Mouse (Mus musculus): ENCODE measurements around the gene Trmt112. TPM values are rescaled to one million over a fixed set of nuclear protein-coding genes. Genes with fewer than 3 reads are reported as not detected.
A peak's percentile ranks its signal among the peaks of the same experiment; 100 is the strongest.

The Trmt112 gene
- polyA plus RNA-seq, 1 experiment from 2014 or later: 123 TPM

DNA sequence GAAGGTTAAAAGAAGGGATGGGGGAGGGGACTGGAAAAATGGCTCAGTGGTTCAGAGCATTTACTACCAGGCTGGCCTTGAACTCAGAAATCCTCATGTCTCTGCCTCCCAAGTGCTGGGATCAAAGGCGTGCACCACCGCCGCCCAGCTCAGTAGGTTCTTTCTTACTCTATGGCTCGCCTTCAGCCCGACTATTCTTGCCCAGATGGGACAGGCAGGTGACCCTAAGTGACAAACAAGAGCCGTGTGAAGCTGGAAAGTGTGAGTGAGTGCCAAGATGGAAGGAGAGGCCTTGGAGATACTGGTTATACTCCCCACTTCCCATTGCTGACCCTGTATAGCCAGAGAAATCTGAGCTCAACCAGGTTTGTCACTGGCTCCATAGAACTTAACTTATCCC, 34.2 kb downstream of the Trmt112 start:
- no peak overlapping the region for H3K9ac ChIP-seq
- peaks cover 30% of the 10 kb centered on the region for H3K4me1 ChIP-seq
- no peaks in the 10 kb centered on the region for H3K27me3 ChIP-seq (replicated peaks)
- ATAC-seq (ENCODE audit: low FRiP score, low read depth): no peak
- no peaks in the 10 kb centered on the region for H3K9me3 ChIP-seq
- no peak overlapping the region for H3K27ac ChIP-seq
- no peak overlapping the region for H3K4me2 ChIP-seq (replicated peaks)
- WGBS: 91% methylated on average over 6 of the region's 6 CpGs
- peaks cover 3% of the 10 kb centered on the region; the same call in 1 of the 2 replicates for H3K36me3 ChIP-seq
- no peak overlapping the region for H3K4me3 ChIP-seq

- H3K9ac ChIP-seq: 0 out of 2 replicates have a peak overlapping the region, but pooled peaks have one; percentile 21
- peaks cover 3% of the 10 kb centered on the region; the same call in 1 of the 2 replicates for H3K36me3 ChIP-seq
- ATAC-seq (ENCODE audit: low FRiP score, low read depth): no peak
- H3K27ac ChIP-seq: no peak overlapping the region
- H3K4me3 ChIP-seq: no peak overlapping the region
- H3K4me2 ChIP-seq (replicated peaks): no peak overlapping the region
- H3K4me1 ChIP-seq: peaks cover 24% of the 10 kb centered on the region
- WGBS: 54% methylated on average over 4 of the region's 4 CpGs
- H3K27me3 ChIP-seq (replicated peaks): no peaks in the 10 kb centered on the region
- no peaks in the 10 kb centered on the region for H3K9me3 ChIP-seq
Observed at GRCm38 (mm10) chr19:6947742-6948141, 38.2 kb downstream of the Trmt112 start.

- H3K9me3 ChIP-seq: no peaks in the 10 kb centered on the region
- H3K36me3 ChIP-seq: peaks cover 3% of the 10 kb centered on the region; the same call in 1 of the 2 replicates
- WGBS: 70% methylated on average over 4 of the region's 4 CpGs
- no peak overlapping the region for H3K4me2 ChIP-seq (replicated peaks)
- H3K9ac ChIP-seq: 0 out of 2 replicates have a peak overlapping the region, but pooled peaks have one; percentile 21
- H3K4me3 ChIP-seq: no peak overlapping the region
- no peak for ATAC-seq (ENCODE audit: low FRiP score, low read depth)
- H3K4me1 ChIP-seq: peaks cover 23% of the 10 kb centered on the region
- no peaks in the 10 kb centered on the region for H3K27me3 ChIP-seq (replicated peaks)
- H3K27ac ChIP-seq: no peak overlapping the region
Observed at GRCm38 (mm10) chr19:6948186-6948585, 38.7 kb downstream of the Trmt112 start.

DNA sequence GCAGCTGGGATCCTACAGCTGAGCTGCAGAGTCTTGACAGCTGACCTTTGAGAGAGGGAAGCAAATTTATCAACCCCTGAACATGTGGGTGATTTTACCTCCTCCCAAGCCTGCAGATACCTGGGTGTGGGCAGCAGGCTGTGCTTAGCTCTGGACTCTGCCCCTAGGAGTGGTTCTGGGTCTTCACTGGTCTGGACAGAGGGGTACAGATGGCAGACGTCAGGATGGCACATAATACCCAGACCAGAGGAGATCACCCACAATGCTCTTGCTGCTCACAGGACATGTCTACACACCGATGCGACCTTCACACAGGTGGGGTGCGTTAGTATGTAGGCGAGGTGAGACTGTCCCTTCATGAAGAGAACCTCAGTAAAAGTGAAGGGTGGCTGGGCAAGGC, 40.0 kb downstream of the Trmt112 start:
- WGBS: 95% methylated on average over 5 of the region's 5 CpGs
- Histone ChIP-seq H3K27ac (no peak overlapping the region), H3K4me2 (replicated peaks) (peak overlapping the region; percentile 97; the same call in 1 of the 2 replicates), H3K9me3 (no peaks in the 10 kb centered on the region), H3K4me1 (peaks cover 26% of the 10 kb centered on the region), H3K9ac (no peak overlapping the region), H3K4me3 (no peak overlapping the region), H3K27me3 (replicated peaks) (no peaks in the 10 kb centered on the region), H3K36me3 (peaks cover 8% of the 10 kb centered on the region; the same call in 1 of the 2 replicates)
- ATAC-seq (ENCODE audit: low FRiP score, low read depth): no peak

GRCm38 (mm10) chr19:6949951-6950350, 40.5 kb downstream of the Trmt112 start:
- no peak overlapping the region for H3K27ac ChIP-seq
- peaks cover 12% of the 10 kb centered on the region; the same call in 1 of the 2 replicates for H3K36me3 ChIP-seq
- no peak for ATAC-seq (ENCODE audit: low FRiP score, low read depth)
- peak overlapping the region; percentile 67; the same call in 1 of the 2 replicates for H3K9ac ChIP-seq
- no peaks in the 10 kb centered on the region for H3K27me3 ChIP-seq (replicated peaks)
- H3K9me3 ChIP-seq: no peaks in the 10 kb centered on the region
- peaks cover 26% of the 10 kb centered on the region for H3K4me1 ChIP-seq
- WGBS: 52% methylated on average over 5 of the region's 5 CpGs
- H3K4me2 ChIP-seq (replicated peaks): peak overlapping the region; percentile 97
- peak overlapping the region; percentile 49 for H3K4me3 ChIP-seq

- peaks cover 26% of the 10 kb centered on the region for H3K4me1 ChIP-seq
- peak overlapping the region; percentile 91 for H3K27ac ChIP-seq
- H3K4me3 ChIP-seq: peak overlapping the region; percentile 49
- WGBS: under 1% methylated on average over 28 of the region's 28 CpGs
- no peaks in the 10 kb centered on the region for H3K27me3 ChIP-seq (replicated peaks)
- no peaks in the 10 kb centered on the region for H3K9me3 ChIP-seq
- H3K9ac ChIP-seq: peak overlapping the region; percentile 67
- H3K36me3 ChIP-seq: peaks cover 19% of the 10 kb centered on the region; the same call in 1 of the 2 replicates
- H3K4me2 ChIP-seq (replicated peaks): peak overlapping the region; percentile 97
- peak; percentile 58 for ATAC-seq (ENCODE audit: low FRiP score, low read depth)
Observed at GRCm38 (mm10) chr19:6950613-6951153, 41.2 kb downstream of the Trmt112 start.

DNA sequence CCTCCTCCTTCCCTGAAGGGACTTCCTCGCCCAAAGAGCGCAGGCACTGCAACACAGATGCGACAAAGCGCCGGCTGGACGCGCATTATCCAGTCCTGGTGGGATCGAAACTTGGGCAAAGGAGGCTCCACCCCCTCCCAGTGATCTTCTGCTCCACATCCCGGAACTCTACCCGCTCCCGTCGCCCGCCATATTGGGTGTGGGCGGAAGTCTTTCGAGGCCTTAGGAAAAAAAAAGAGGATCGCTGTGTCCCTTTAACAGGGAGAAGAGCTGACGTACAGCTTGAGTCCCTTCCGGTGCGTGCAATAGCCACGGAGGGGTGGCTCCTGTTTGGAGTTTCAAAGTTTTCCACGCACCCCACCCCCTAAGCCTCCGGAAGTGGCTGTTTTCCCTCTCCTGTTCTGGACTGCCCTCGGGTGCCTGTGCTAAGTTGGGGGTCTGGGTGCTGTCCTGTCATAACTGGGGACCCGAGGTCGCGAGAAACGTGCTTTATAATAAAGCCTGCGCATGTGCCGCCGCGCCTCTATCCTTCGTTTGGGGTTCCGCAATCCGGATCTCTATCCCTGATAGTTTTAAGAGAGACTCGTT, 42.0 kb downstream of the Trmt112 start:
- no peaks in the 10 kb centered on the region for H3K9me3 ChIP-seq
- ATAC-seq (ENCODE audit: low FRiP score, low read depth): peak; percentile 83
- under 1% methylated on average over 35 of the region's 35 CpGs for WGBS
- H3K36me3 ChIP-seq: peaks cover 24% of the 10 kb centered on the region; the same call in 1 of the 2 replicates
- H3K4me1 ChIP-seq: peaks cover 26% of the 10 kb centered on the region
- peak overlapping the region; percentile 67 for H3K9ac ChIP-seq
- H3K4me2 ChIP-seq (replicated peaks): peak overlapping the region; percentile 97
- H3K27ac ChIP-seq: peak overlapping the region; percentile 91
- H3K27me3 ChIP-seq (replicated peaks): no peaks in the 10 kb centered on the region
- peak overlapping the region; percentile 49 for H3K4me3 ChIP-seq

DNA sequence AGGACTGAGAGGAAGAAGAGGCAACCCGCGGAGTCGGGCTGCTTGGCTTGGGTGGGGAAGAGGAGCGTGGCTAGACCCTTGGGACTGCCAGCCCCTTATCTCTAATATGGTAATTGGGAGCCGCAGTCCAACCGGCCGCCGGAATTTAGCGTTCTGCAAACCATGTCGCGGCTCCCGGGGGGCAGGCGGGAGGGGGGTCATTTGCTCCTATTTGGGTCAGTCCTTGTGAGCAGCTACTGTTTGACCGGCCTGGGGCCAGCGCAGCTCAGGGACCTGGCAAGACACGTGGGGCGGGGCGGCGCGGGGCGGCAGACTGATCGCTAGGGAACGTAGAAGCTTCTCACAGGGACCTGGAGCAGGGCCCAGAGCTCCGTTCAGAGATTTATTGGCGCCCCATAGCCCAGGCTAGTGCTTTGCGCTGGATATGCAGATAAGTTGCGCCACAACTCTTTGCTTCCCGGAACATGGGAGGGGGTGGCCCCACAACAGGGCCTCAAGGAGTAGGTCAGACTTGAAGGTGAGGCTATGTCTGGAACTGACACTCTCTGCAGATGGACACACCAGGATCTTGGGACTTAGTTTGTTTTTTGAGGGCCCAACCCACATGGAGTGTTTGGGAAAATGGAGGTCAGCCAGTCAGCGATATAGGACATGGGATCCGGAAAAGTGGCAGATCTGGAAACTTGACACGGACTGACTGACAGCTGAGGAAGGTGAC, 42.7 kb downstream of the Trmt112 start:
- peaks cover 26% of the 10 kb centered on the region for H3K4me1 ChIP-seq
- H3K9me3 ChIP-seq: no peaks in the 10 kb centered on the region
- peak overlapping the region; percentile 97 for H3K4me2 ChIP-seq (replicated peaks)
- peak; percentile 33 for ATAC-seq (ENCODE audit: low FRiP score, low read depth)
- H3K27ac ChIP-seq: peak overlapping the region; percentile 91
- peak overlapping the region; percentile 49 for H3K4me3 ChIP-seq
- 4% methylated on average over 31 of the region's 31 CpGs for WGBS
- H3K36me3 ChIP-seq: peaks cover 24% of the 10 kb centered on the region; the same call in 1 of the 2 replicates
- no peaks in the 10 kb centered on the region for H3K27me3 ChIP-seq (replicated peaks)
- H3K9ac ChIP-seq: peak overlapping the region; percentile 67

- H3K9me3 ChIP-seq: no peaks in the 10 kb centered on the region
- WGBS: 37% methylated on average over 3 of the region's 3 CpGs
- H3K9ac ChIP-seq: peak overlapping the region; percentile 67; the same call in 1 of the 2 replicates
- H3K4me3 ChIP-seq: no peak overlapping the region
- peak overlapping the region; percentile 97 for H3K4me2 ChIP-seq (replicated peaks)
- H3K27ac ChIP-seq: no peak overlapping the region
- no peak for ATAC-seq (ENCODE audit: low FRiP score, low read depth)
- peaks cover 26% of the 10 kb centered on the region for H3K4me1 ChIP-seq
- H3K27me3 ChIP-seq (replicated peaks): no peaks in the 10 kb centered on the region
- H3K36me3 ChIP-seq: peaks cover 24% of the 10 kb centered on the region; the same call in 1 of the 2 replicates
Observed at GRCm38 (mm10) chr19:6952712-6953037, 43.2 kb downstream of the Trmt112 start.

GRCm38 (mm10) chr19:6954046-6954445, 44.5 kb downstream of the Trmt112 start:
- peaks cover 34% of the 10 kb centered on the region for H3K36me3 ChIP-seq
- H3K4me1 ChIP-seq: peaks cover 26% of the 10 kb centered on the region
- H3K27ac ChIP-seq: no peak overlapping the region
- H3K27me3 ChIP-seq (replicated peaks): no peaks in the 10 kb centered on the region
- no peaks in the 10 kb centered on the region for H3K9me3 ChIP-seq
- no peak overlapping the region for H3K9ac ChIP-seq
- H3K4me2 ChIP-seq (replicated peaks): no peak overlapping the region
- no peak overlapping the region for H3K4me3 ChIP-seq
- 54% methylated on average over 9 of the region's 9 CpGs for WGBS
- no peak for ATAC-seq (ENCODE audit: low FRiP score, low read depth)

GRCm38 (mm10) chr19:6955424-6955823, 45.9 kb downstream of the Trmt112 start:
- Histone ChIP-seq H3K27ac (no peak overlapping the region), H3K27me3 (replicated peaks) (no peaks in the 10 kb centered on the region), H3K9ac (no peak overlapping the region), H3K4me1 (peaks cover 16% of the 10 kb centered on the region), H3K4me2 (replicated peaks) (no peak overlapping the region), H3K36me3 (peaks cover 45% of the 10 kb centered on the region), H3K4me3 (no peak overlapping the region), H3K9me3 (no peaks in the 10 kb centered on the region)
- ATAC-seq (ENCODE audit: low FRiP score, low read depth): no peak
- WGBS: 92% methylated on average over 7 of the region's 7 CpGs

- Histone ChIP-seq H3K4me3 (no peak overlapping the region), H3K9ac (no peak overlapping the region), H3K27ac (no peak overlapping the region), H3K4me1 (peaks cover 14% of the 10 kb centered on the region), H3K27me3 (replicated peaks) (no peaks in the 10 kb centered on the region), H3K9me3 (no peaks in the 10 kb centered on the region), H3K36me3 (peaks cover 46% of the 10 kb centered on the region), H3K4me2 (replicated peaks) (no peak overlapping the region)
- 78% methylated on average over 10 of the region's 10 CpGs for WGBS
- ATAC-seq (ENCODE audit: low FRiP score, low read depth): no peak
Observed at GRCm38 (mm10) chr19:6956461-6956860, 47.0 kb downstream of the Trmt112 start.

Measured in neural tube, embryonic 12.5 days (tissue).